Mouse (Mus musculus) liver, postnatal 0 days (tissue): ENCODE data around the gene Tagln. TPM values are rescaled to one million over a fixed set of nuclear protein-coding genes. Genes with fewer than 3 reads are reported as not detected.
A peak's percentile ranks its signal among the peaks of the same experiment; 100 is the strongest.

Experiments
- ATAC-seq: fragments of 200-750 bp; cut with Nextera tagmentation; 2 replicates; pipeline ENCODE4 v1.8.0; 2017; ENCODE audit warnings: mild to moderate bottlenecking, moderate library complexity
- DNase-seq: peaks from one replicate; pipeline ENCODE4 v3.0.0-alpha.2; 2016
- H3K27ac ChIP-seq: fragments of 300-500 bp; sonication (generic); 2 replicates; pipeline ENCODE4 v1.5.1; 2014; ENCODE audit warnings: antibody characterized with exemption, moderate library complexity, mild to moderate bottlenecking, low read depth
- H3K27me3 ChIP-seq: fragments of 300-500 bp; sonication (generic); 2 replicates; pipeline ENCODE4 v1.6.1; 2014; ENCODE audit warnings: low read length, control low read depth, mixed read lengths; ENCODE audit not compliant: insufficient read depth
- H3K36me3 ChIP-seq: fragments of 300-500 bp; sonication (generic); replicated peaks from 2 replicates; pipeline ENCODE4 v1.6.1; 2014; ENCODE audit warnings: mild to moderate bottlenecking, control low read depth, low read length, moderate library complexity, mixed read lengths; ENCODE audit not compliant: insufficient read depth
- H3K4me1 ChIP-seq: fragments of 300-500 bp; sonication (generic); 2 replicates; pipeline ENCODE4 v1.6.1; 2014; ENCODE audit warnings: antibody characterized with exemption, mild to moderate bottlenecking, control low read depth; ENCODE audit not compliant: insufficient read depth
- H3K4me2 ChIP-seq: fragments of 300-500 bp; sonication (generic); 2 replicates; pipeline ENCODE4 v1.6.1; 2014; ENCODE audit warnings: low read depth, mild to moderate bottlenecking, low read length, moderate library complexity, mixed read lengths
- H3K4me3 ChIP-seq: fragments of 300-500 bp; sonication (generic); 2 replicates; pipeline ENCODE4 v1.5.1; 2014; ENCODE audit warnings: low read depth, low read length
- H3K9ac ChIP-seq: fragments of 300-500 bp; sonication (generic); replicated peaks from 2 replicates; pipeline ENCODE4 v1.6.1; 2014; ENCODE audit warnings: mild to moderate bottlenecking, moderate library complexity
- H3K9me3 ChIP-seq: fragments of 300-500 bp; sonication (generic); 2 replicates; pipeline ENCODE4 v1.6.1; 2016; ENCODE audit warnings: mild to moderate bottlenecking, control low read depth, low read length, mixed read lengths
- CTCF ChIP-seq: sonication (generic); IDR thresholded peaks from 2 replicates; pipeline ENCODE4 v1.5.1; 2016; ENCODE audit warnings: antibody characterized with exemption, low read depth
- EP300 ChIP-seq: IDR thresholded peaks from 2 replicates; pipeline ENCODE4 v1.6.1; 2016; ENCODE audit warnings: antibody characterized with exemption, low read depth, mild to moderate bottlenecking
- WGBS: fragments of 180-500 bp; shearing (Covaris S2); extraction: QIAGEN DNeasy Blood & Tissue Kit; methylation state at CpG from one replicate; pipeline ENCODE4 v1.1.7; 2014; ENCODE audit not compliant: insufficient replicate concordance; 5-methylcytosine and 5-hydroxymethylcytosine counted together
- polyA plus RNA-seq: library from polyadenylated mRNA; unstranded; fragments of >200 nt; fragmentation: Nextera tagmentation; extraction: Ambion mirVana; gene quantifications from 2 replicates; pipeline ENCODE4 v1.2.1, GENCODE M21; 2015

The Tagln gene
- polyA plus RNA-seq, 1 experiment from 2014 or later, result 5.2 TPM

DNA sequence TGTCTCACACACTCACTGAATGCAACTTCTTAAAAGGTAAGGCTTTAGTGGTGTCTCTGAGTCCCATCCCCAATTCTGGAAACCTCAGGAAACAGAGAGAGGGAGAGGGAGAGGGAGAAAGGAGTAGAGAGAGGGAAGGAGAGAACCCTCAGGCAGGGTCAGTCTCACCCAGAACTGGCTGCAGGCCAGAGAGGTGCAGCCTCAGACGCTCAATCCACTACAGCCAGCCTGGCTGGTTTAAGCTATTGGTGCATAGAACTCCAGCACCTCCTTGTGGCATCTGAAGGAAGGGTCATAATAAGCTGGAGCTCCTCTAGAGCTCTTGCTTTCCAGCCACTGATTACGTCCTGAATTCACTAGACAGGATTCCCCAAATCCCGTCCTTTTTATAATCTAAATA is 1.0 kb upstream of the Tagln start:
- H3K9me3 ChIP-seq, result no peaks in the 10 kb centered on the region
- no peak for TF ChIP-seq EP300
- TF ChIP-seq CTCF, result peak; percentile 88
- no peak overlapping the region for H3K9ac ChIP-seq
- peaks cover 20% of the 10 kb centered on the region for H3K36me3 ChIP-seq
- no peak overlapping the region for H3K4me2 ChIP-seq
- DNase-seq (peak; percentile 71), ATAC-seq (peak; percentile 70)
- no peak overlapping the region for H3K27ac ChIP-seq
- no peaks in the 10 kb centered on the region for H3K27me3 ChIP-seq
- no peak overlapping the region for H3K4me3 ChIP-seq
- WGBS, result 17% methylated on average over 3 of the region's 3 CpGs
- peaks cover 7% of the 10 kb centered on the region; the same call in 1 of the 2 replicates for H3K4me1 ChIP-seq

DNA sequence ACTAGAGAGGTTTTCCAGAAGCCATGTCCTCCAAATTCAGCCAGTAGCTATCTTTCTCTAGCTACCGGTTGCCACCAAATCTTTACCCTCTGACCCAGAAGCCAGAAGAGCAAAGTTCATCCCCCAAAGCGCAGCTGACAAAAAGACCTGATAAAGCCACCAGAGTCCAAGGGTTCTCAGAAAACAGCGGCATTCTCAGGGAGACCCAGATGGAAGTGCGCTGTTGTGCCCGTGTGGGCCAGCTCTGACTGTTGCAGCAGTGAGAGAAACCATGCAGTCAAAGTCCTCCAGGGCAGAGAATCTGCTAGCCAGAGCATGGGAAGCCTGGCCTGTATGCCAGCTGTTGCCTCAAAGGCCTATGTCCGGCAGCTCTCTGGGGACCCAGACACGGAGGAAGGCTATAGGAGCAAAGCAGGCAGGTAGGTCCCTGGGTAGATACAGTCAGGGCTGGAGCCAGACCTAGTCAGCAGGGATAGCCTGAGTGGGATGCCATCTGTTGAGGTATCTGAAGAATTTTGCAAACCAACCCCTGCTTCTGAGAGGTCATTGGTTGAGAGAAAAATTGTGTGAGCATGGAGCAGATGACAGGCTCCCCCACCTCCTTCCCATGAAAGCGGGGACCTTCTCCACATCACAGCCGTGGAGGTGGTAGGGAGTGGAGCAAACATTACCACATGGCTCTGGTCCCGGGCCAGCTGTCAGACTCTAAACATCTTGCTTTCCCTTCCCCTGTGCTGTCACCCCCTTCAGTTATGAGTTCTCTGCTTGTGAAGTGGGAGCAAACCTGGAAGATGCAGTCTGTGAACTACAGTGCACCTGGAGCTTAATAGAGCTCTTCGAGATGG is 3.1 kb downstream of the Tagln start:
- Histone ChIP-seq H3K4me2 (peak overlapping the region; percentile 56), H3K27ac (peak overlapping the region; percentile 86), H3K4me3 (no peak overlapping the region; the same call in 1 of the 2 replicates), H3K4me1 (peaks cover 11% of the 10 kb centered on the region), H3K36me3 (peaks cover 32% of the 10 kb centered on the region), H3K27me3 (no peaks in the 10 kb centered on the region), H3K9me3 (no peaks in the 10 kb centered on the region), H3K9ac (peak overlapping the region; percentile 52)
- ATAC-seq, result peak; percentile 53
- 53% methylated on average over 11 of the region's 11 CpGs for WGBS
- TF ChIP-seq CTCF (no peak), EP300 (no peak)
- peak; percentile 51 for DNase-seq

DNA sequence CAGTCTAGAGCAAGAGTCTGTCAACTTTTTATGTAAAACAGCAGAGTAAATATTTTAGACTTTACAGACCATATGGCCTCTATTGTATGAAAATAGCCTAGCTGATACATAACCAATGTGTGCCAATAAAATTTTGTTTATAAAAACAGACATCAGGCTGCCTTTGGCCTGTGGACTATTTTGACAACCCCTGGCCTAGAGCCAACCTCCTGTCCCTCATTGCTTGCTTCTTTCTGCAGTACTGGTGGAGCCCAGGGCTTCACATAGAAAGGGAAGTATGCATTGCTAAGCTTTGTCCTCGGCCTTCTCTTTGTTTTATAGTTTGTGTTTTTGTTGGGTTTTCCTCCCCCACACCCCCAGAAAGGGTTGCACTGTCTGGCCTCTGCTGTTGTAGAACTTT is 3.9 kb downstream of the Tagln start:
- Histone ChIP-seq H3K9ac (no peak overlapping the region), H3K4me3 (no peak overlapping the region), H3K9me3 (no peaks in the 10 kb centered on the region), H3K4me1 (peaks cover 11% of the 10 kb centered on the region; the same call in 1 of the 2 replicates), H3K36me3 (peaks cover 39% of the 10 kb centered on the region), H3K27ac (peak overlapping the region; percentile 86), H3K4me2 (no peak overlapping the region), H3K27me3 (no peaks in the 10 kb centered on the region)
- peak; percentile 17; the same call in 1 of the 2 replicates for ATAC-seq
- TF ChIP-seq CTCF (no peak), EP300 (no peak)
- 20% methylated on average over 1 of the region's 1 CpGs for WGBS
- DNase-seq, result peak; percentile 41

DNA sequence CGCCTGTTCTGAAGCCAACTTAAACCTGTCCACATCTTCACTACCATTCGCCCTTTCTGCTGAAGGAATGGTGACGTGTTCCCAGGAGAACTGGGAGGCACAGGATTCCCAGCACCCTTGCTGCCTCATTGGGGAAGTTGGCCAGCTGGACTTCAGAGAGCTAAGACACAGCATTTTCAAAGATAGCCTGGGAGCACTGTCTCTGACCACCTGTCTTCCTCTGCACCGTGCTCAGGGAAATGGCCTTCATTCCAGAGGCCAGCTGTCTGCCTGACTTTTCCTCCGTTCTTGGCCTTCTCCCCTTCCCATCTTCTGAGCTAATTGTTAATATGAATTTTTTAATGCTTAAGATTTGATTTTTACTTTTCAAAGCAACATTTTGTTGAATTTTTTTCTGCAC is 6.6 kb downstream of the Tagln start:
- Histone ChIP-seq H3K27ac (no peak overlapping the region), H3K27me3 (no peaks in the 10 kb centered on the region), H3K36me3 (peaks cover 58% of the 10 kb centered on the region), H3K4me2 (no peak overlapping the region), H3K9ac (no peak overlapping the region), H3K9me3 (no peaks in the 10 kb centered on the region), H3K4me3 (no peak overlapping the region), H3K4me1 (peaks cover 11% of the 10 kb centered on the region; the same call in 1 of the 2 replicates)
- DNase-seq (no peak), ATAC-seq (no peak)
- TF ChIP-seq EP300 (no peak), CTCF (no peak)
- 83% methylated on average over 5 of the region's 5 CpGs for WGBS

DNA sequence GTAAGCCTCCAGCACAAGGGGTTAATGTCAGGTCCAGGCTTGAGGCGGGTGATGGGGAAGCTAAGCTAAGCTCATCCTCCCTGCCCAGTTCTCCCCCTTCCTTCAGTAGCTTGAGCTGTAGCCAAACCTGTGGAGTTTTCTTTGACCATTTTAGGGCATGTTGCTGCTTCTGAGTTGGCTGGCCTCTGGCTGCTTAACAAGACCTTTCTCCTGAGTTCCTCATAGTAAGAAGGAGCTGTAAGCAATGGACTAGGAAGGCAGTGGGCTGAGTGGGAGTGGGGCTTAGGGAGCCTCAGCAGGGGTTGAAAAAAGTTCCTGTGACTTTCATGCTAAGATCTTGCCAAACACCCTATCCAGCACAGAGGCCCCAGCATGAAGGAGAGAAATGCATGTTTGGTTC is 16.0 kb downstream of the Tagln start:
- Histone ChIP-seq H3K4me2 (no peak overlapping the region), H3K9me3 (no peaks in the 10 kb centered on the region), H3K27me3 (no peaks in the 10 kb centered on the region), H3K27ac (no peak overlapping the region), H3K9ac (no peak overlapping the region), H3K4me1 (no peaks in the 10 kb centered on the region), H3K4me3 (no peak overlapping the region), H3K36me3 (peaks cover 62% of the 10 kb centered on the region)
- WGBS, result 67% methylated on average over 1 of the region's 1 CpGs
- DNase-seq (no peak), ATAC-seq (no peak)
- TF ChIP-seq EP300 (no peak), CTCF (no peak)

DNA sequence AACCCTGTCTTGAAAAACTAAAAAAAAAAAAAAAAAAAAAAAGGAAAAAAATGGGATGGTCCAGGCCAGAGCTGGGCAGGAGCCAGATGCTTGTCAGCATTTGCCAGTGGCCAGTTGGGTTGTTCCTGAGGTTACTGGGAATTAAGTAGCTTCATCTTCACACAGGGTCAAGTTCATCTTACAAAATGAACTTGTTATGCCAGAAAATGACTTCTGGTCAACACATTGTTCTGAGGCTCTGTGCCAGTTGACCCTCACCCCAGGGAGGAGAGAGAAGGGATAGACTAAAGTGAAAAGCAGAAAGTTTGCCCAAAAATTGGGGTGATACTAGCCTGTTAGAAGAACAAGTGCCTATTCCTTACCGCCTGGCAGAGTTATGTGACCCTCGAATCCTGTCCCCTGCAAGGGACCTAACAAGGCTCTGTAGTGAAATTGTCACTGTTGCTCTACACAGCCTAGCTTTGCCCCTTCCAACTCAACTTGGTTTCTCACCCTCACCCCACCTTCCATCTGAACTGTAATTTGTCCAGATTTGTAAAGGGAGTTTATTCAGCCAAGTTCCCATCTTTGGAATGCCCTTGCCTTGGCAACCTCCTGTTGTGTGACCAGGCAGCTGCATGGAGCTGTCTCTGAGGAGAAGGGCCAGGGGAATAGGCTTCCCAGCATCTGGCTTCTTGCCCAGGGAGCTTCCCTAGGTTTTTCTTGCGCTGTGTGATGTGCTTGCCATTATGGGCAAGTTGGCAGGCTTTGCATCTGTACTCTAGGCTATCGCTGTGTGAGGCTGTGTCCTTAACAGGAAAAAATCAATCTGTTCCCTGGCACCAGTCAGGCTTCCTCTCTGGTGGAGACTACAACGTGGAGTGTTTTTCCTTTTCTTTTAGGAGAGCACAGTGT is 18.6 kb downstream of the Tagln start:
- Histone ChIP-seq H3K9me3 (no peaks in the 10 kb centered on the region), H3K9ac (no peak overlapping the region), H3K36me3 (peaks cover 79% of the 10 kb centered on the region), H3K4me3 (no peak overlapping the region), H3K27me3 (no peaks in the 10 kb centered on the region), H3K4me1 (no peaks in the 10 kb centered on the region), H3K4me2 (no peak overlapping the region), H3K27ac (no peak overlapping the region)
- DNase-seq (no peak), ATAC-seq (no peak)
- WGBS, result 74% methylated on average over 5 of the region's 5 CpGs
- TF ChIP-seq CTCF, result no peak
